Mouse (Mus musculus) brain, adult 2 months (tissue): ENCODE measurements around the gene 1810043G02Rik.
"Not testable (repeated sequence)": the region's sequence is repeated elsewhere in the genome, so short reads cannot be mapped to it uniquely, and the experiment has no call there.

ENCODE experiments used
- DNase-seq: peaks from one replicate; pipeline ENCODE4 v3.0.0; 2011; ENCODE audit warnings: low read depth, low spot score

1810043G02Rik gene

DNA sequence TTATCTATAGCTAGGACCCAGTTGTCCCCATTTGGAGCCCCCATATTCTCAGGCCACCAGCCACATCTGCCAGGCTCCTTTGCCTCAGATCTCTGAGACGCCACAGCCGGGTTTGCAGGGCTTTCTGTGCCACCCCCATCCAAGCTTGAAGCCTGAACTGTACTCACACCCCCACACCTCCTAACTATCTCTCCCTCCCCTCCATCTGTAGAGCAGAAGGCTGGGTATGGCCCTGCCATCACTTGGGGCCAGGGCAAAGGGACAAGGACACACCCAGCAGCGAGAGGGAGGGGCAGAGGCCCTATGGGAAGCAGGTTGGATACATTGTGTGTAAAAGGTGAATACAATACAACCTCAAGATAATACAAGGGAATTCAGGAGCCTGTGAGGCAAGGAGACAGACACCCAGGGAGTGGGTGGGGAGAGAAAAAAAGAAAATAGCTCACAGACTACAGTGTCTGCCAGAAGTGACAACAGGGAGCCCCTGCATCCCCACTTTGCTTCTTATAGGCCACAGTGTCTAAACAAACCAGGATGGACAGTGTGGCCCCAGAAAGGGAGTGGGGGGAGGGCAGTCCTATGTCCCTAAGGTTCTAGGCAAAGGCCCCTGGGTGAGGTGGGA is 26.3 kb downstream of the 1810043G02Rik start:
- DNase-seq = peak; percentile 83

DNA sequence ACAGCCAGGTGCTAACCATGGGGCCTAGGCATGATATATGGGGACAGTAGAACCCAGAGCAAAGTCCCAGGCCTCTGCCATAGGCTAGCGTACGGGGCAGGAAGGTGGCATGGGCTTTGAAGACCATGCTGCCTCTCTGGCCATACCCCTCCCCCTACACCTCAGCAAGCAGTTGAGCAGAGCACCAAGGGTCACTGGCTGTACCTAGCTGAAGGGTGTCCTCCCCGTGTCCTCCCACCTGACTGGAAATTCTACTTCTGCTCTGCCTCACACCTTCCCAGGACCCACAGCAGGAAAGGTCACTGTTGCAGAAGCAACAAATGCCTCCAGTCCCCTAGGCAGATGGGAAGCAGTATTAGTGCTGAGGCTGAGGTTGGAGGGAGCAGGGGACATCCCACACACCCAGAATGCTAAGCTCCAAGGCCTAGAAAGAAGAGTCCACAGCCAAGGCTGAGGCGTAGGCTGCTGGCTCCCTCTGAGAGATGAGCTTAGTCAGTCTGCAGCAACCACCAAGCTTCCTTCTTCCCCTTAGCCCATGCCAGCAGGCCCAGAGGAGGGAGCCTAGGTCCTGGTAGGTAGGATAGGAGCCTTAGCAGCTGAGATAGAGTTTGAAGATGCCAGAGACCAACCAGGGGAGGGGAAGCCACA is 27.6 kb downstream of the 1810043G02Rik start:
- DNase-seq = peak; percentile 75

DNA sequence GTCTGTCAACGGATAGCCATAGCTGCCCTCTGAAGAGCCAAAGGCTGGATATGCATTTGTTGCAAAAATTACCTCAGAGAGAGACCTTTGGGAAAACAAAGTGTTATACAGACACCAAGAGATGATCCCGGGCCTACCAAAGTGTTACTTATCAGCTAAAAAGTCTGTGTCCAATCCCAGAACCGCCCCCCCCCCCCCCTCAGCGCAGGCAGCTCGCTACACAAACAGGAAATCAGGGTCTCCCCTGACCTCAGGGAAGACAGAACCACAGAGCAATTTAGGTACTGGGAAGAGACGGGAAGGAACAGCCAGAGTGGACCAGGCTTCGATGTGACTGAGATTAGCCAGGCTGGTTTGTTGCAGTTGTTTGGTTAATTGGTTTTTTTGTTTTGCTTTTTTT is 28.9 kb downstream of the 1810043G02Rik start:
- DNase-seq = no peak

DNA sequence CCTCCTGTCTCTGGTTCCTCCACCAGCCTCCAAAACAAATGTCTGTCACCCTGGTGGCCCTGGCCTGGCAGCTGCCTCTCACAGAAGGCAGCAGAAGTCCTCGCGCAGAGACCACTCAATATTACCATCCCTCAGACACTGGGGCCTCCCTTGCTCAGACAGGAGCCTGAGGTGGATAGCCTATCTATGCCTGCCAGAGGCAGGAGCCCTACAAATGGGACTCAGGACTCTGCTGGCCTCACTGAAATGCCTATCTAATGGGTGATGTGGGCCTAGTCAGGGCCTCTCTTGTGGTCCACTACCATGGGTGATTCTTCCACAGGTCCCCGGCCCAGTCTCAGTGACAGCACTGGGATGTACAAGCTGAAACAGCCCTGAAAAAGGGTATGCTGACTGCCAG is 29.8 kb downstream of the 1810043G02Rik start:
- DNase-seq = no peak

DNA sequence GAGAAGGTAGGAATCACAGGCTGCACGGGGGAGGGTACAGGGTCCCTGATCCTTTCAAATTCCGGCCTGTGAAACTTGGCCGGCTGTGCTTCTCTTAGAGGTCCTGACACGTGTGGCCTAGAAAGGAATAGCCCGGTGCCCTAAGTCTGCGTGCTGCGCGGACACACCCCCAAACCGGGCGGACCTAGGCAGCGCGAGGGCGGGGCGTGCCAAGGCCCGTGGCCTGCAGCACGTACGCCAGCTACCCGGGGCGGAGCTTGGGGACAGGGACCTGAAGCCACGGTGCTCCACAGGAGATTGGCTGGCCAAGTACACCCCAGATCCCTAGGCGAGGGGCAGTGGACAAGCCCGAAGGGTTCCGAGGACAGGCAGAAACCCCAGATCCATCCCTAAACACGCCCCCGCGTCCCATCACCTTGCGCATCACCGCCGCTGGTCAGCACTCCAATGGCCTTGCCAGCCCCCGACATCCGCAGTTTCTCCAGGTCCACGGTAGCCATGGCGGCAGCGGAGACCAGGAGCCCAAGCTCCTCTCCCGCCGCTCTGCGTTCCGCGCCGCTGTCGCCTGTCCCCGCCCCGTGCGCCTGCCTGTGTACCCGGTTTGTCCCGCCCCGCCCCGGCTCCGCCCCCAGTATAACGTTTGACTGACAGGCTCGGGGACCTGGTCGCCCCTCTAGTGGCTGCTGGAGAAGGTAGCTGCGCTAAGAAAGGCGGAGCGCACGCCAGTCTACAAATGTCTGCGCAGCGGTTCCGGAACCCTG is 31.0 kb downstream of the 1810043G02Rik start:
- DNase-seq = peak; percentile 97

DNA sequence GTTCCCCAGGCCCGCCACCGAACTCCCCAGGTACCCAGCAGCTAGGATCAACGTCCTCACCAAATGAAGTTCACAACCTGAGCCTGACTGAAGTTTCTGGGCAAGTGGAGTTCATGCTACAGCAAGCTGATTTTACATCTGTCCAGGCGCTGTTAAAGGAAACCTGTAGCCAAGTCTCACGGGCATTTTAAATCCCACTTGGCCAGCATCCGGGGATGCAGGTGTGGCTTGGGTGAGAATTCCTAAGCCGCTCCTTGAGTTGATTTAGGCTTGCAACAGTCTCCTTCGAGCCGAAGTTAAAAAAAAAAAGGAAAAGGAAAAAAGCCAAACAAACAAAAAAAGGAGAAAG is 31.6 kb downstream of the 1810043G02Rik start, which contains the start of gene Pfkl:
Pfkl (minus strand) TSS at position 139 of the 349 bp plus-strand sequence.
- no peak for DNase-seq

DNA sequence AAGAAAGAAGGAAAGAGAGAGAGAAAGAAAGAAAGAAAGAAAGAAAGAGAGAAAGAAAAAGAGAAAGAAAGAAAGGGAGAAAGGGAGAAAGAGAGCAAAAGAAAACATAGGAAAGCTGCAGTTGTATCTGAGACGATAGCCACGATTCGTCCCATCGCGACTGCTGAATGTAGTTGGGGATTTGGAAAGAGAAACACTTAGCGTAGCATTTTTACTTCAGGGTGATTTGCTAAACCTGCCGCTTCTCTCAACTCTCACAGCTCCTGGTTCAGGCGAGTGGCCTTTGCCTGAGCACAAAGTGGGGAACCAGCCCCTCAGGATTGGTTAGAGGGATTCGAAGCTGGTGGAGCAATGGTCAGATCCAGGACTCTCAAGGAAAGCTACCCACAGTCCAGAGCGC is 32.0 kb downstream of the 1810043G02Rik start:
- no peak for DNase-seq

DNA sequence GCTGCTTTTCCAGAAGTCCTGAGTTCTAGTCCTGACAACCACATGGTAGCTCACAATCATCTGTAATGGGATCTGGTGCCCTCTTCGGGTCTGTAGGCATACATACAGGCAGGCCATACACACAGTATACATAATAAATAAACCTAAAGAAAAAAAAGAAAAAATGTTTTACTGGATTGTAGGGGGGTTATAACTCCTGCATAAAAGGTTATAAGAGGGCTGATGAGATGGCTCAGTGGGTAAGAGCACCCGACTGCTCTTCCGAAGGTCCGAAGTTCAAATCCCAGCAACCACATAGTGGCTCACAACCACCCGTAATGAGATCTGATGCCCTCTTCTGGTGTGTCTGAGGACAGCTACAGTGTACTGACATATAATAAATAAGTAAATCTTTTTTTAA is 32.8 kb downstream of the 1810043G02Rik start:
- DNase-seq = not testable (repeated sequence)

GRCm38 (mm10) chr10:78012661-78013495 is 34.6 kb downstream of the 1810043G02Rik start:
- no peak for DNase-seq

- DNase-seq = no peak
Measured at GRCm38 (mm10) chr10:78015489-78015888, 37.2 kb downstream of the 1810043G02Rik start.

DNA sequence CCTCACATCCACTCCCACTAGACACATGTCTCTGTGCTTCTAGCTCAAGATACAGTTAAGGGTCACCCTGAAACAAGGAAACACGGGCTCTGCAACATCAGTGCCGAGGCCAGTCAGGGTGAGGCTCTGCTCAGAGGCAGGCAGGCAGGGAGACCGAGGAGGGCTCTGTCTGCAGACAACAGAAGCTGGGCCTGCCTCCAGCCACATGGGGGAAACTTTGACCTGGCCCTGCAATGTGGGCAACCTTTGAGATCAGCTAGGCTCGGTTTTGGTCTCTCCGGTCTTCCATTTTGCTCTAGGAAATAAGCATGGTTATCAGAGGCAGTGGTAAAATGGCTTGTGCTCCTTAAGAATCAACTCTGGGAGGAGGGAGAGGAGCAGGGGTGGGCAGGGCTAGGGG is 38.0 kb downstream of the 1810043G02Rik start:
- DNase-seq = no peak

- DNase-seq = peak; percentile 87
Measured at GRCm38 (mm10) chr10:78018797-78019203, 40.5 kb downstream of the 1810043G02Rik start.

DNA sequence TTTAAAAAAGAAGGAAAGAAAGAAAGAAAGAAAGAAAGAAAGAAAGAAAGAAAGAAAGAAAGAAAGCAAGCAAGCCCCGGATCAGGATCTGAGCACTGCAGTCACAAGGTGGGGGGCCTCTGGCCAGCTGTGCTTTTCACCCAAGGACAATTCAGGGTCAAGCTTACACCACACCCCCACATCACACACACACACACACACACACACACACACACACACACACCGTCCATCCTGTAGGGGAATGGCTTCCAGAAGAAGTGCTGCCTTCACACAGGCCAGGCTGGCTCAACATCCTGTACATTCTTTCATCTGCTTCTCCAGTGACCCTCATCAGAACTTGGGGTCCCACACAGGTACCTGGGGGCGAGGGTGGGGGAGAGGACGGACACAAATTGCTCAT is 41.0 kb downstream of the 1810043G02Rik start:
- DNase-seq = no peak

- DNase-seq = not testable (repeated sequence)
Measured at GRCm38 (mm10) chr10:78019984-78020383, 41.7 kb downstream of the 1810043G02Rik start.

DNA sequence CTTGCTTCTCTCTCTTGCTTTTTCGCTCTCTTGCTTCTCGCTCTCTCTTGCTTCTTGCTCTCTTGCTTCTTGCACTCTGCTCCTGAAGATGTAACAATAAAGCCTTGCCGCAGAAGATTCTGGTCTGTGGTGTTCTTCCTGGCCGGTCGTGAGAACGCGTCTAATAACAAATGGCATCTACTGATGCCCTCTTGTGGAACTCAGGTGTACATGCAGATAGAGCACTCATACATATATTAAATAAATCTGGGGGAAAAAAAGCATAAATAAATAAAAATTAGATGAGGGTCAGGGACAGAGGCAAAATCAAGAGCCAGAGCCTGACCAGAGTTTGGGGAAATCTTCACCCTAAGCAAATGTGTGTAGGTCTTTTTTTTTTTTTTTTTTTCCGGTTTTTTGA is 47.1 kb downstream of the 1810043G02Rik start:
- DNase-seq = not testable (repeated sequence)

GRCm38 (mm10) chr10:78028129-78028528 is 49.8 kb downstream of the 1810043G02Rik start:
- peak; percentile 93 for DNase-seq

GRCm38 (mm10) chr10:78029080-78029479 is 50.8 kb downstream of the 1810043G02Rik start:
- DNase-seq = no peak

- no peak for DNase-seq
Measured at GRCm38 (mm10) chr10:78031987-78032386, 53.7 kb downstream of the 1810043G02Rik start.
